Mouse (Mus musculus): ENCODE data around the gene Catsper1.

GRCm38 (mm10) chr19:5306968-5307734 is 28.4 kb upstream of the Catsper1 start:
- no peak for TF ChIP-seq CTCF (IDR thresholded peaks at IDR 0.05; ENCODE audit: extremely low read depth, insufficient read depth, insufficient read length, insufficient replicate concordance)
- no peak for TF ChIP-seq POLR2A (IDR thresholded peaks at IDR 0.05; ENCODE audit: low read depth, low read length)
